Mouse (Mus musculus): ENCODE results near the gene Polr2h. TPM values are rescaled to one million over a fixed set of nuclear protein-coding genes. Genes with fewer than 3 reads are reported as not detected.
A peak's percentile ranks its signal among the peaks of the same experiment; 100 is the strongest.

Polr2h gene
- total and polyA plus RNA-seq, 3 experiments, result 6.1 to 95.7 (median 17.5) TPM

DNA sequence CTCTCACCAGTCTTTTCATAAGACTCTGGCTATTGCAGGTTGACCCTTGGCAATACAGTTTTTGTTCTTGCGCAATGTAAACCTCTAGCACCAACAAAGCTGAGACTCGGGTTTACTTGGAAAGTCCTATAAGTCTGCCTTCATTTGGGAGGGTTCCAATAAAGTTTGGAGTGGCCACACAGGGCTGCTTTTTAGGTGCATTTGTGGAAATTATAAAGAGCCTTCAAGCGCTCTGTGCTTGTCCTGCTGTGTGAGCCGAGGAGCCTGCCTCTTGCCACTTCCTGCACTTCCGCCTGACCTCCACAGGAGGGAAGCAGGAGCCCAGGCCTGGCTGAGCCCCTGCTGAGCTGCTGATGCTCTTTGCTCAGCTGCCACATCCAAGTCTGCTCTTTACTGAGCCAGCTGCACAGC is 6.9 kb downstream of the Polr2h start:
- Histone ChIP-seq H3K4me1 (ENCODE audit: insufficient read depth, low read depth, low read length) (peaks cover 20% of the 10 kb centered on the region), H3K36me3 (replicated peaks) (peaks cover 41% of the 10 kb centered on the region), H3K9me3 (replicated peaks) (no peaks in the 10 kb centered on the region), H3K27me3 (ENCODE audit: insufficient read depth, low read length) (peaks cover 29% of the 10 kb centered on the region), H3K4me3 (ENCODE audit: low read depth, low read length) (no peak overlapping the region)
- peak; percentile 15; the same call in 1 of the 2 replicates for ATAC-seq (ENCODE audit: extremely low read depth, insufficient number of reproducible peaks, low FRiP score, poor library complexity, severe bottlenecking)
- no peak for DNase-seq (ENCODE audit: low spot score)
- no peak for TF ChIP-seq GATA2 (IDR thresholded peaks at IDR 0.05; ENCODE audit: borderline replicate concordance, low read depth, low read length)
- TF ChIP-seq GATA1 (IDR thresholded peaks at IDR 0.05; ENCODE audit: borderline replicate concordance, low read length), result no peak
- peak; percentile 18; the same call in 1 of the 2 replicates for TF ChIP-seq CTCF (IDR thresholded peaks at IDR 0.05; ENCODE audit: low read depth, low read length)

DNA sequence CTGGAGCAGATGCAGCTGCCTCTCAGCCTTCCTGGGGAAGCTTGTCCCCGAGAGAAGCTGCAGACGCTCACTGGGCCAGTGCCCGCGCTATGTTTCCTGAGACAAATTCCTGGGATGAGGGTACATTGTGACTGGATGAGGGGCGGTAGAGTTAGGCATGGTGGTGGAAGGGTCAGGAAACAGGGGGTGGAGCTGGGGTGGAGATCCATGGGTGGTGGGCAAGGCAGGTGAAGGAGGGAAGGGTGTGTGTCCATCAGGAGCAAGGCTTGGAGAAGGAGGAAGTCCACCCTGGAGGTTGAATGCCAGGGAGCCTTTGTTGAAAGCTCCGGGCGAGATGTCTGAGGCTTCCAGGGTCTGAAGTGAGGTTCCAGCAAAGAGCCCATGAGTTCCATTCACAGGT is 7.9 kb downstream of the Polr2h start:
- H3K4me1 ChIP-seq (ENCODE audit: insufficient read depth, low read depth, low read length), result peaks cover 15% of the 10 kb centered on the region
- peaks cover 39% of the 10 kb centered on the region for H3K27me3 ChIP-seq (ENCODE audit: insufficient read depth, low read length)
- no peak overlapping the region for H3K4me3 ChIP-seq (ENCODE audit: low read depth, low read length)
- H3K36me3 ChIP-seq (replicated peaks), result peaks cover 31% of the 10 kb centered on the region
- TF ChIP-seq TAL1 (conservative IDR thresholded peaks at IDR 0.05; ENCODE audit: low read depth, low read length), result no peak
- no peak for TF ChIP-seq POLR2AphosphoS5 (IDR thresholded peaks at IDR 0.05; ENCODE audit: insufficient replicate concordance, low read depth, low read length)
- no peak for TF ChIP-seq CTCF (IDR thresholded peaks at IDR 0.05; ENCODE audit: low read depth, low read length)
- no peak for TF ChIP-seq GATA2 (IDR thresholded peaks at IDR 0.05; ENCODE audit: borderline replicate concordance, low read depth, low read length)
- H3K9me3 ChIP-seq (replicated peaks), result no peaks in the 10 kb centered on the region
- DNase-seq (ENCODE audit: low spot score) (no peak), ATAC-seq (ENCODE audit: extremely low read depth, insufficient number of reproducible peaks, low FRiP score, poor library complexity, severe bottlenecking) (no peak)

DNA sequence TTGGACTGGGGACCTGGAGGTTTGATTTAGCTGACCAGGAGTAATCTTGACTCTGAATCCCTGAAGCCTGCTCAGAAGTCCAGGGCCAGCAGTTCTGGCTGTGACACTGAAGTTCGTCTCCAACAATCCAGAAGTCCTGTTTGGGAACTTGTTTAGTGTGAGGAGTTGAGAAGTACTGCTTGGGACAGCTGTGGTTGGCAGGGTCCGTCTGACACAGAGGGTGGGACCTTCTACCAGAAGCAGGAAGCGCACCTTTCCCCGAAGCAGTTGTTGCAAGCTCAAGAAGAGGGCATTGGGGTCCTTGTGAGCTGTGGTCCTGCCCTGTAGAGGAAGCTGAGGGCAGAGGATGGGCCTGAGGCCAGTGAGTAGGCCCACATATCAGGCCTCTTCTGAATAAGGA is 8.3 kb downstream of the Polr2h start:
- peaks cover 14% of the 10 kb centered on the region for H3K4me1 ChIP-seq (ENCODE audit: insufficient read depth, low read depth, low read length)
- TF ChIP-seq GATA2 (IDR thresholded peaks at IDR 0.05; ENCODE audit: borderline replicate concordance, low read depth, low read length) (no peak), TAL1 (conservative IDR thresholded peaks at IDR 0.05; ENCODE audit: low read depth, low read length) (no peak), POLR2AphosphoS5 (IDR thresholded peaks at IDR 0.05; ENCODE audit: insufficient replicate concordance, low read depth, low read length) (no peak), CTCF (IDR thresholded peaks at IDR 0.05; ENCODE audit: low read depth, low read length) (no peak), GATA1 (IDR thresholded peaks at IDR 0.05; ENCODE audit: borderline replicate concordance, low read length) (no peak)
- H3K27me3 ChIP-seq (ENCODE audit: insufficient read depth, low read length), result peaks cover 43% of the 10 kb centered on the region
- DNase-seq (ENCODE audit: low spot score), result no peak
- H3K36me3 ChIP-seq (replicated peaks), result peaks cover 27% of the 10 kb centered on the region
- no peak overlapping the region for H3K4me3 ChIP-seq (ENCODE audit: low read depth, low read length)
- ATAC-seq (ENCODE audit: extremely low read depth, insufficient number of reproducible peaks, low FRiP score, poor library complexity, severe bottlenecking), result no peak
- no peaks in the 10 kb centered on the region for H3K9me3 ChIP-seq (replicated peaks)

DNA sequence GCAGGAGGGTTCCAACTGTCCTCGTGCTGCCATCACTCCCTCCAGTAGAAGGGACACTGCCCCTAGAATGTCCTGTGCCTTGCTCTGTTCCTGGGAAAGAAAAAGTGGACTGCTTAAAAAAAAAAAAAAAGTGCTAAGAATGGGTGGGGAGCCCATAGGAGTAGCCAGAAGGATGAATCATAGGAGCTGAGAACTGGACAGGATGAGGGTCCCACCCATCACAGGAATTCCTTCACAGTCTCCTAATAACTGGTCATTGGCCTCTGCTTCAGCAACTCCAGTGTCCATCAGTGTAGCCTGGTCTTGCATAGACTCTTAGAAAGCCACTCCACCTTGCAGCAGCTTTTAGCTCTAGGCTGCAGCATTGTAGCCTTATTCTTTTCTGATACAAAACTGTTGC is 8.9 kb downstream of the Polr2h start:
- DNase-seq (ENCODE audit: low spot score) (no peak), ATAC-seq (ENCODE audit: extremely low read depth, insufficient number of reproducible peaks, low FRiP score, poor library complexity, severe bottlenecking) (no peak)
- Histone ChIP-seq H3K9me3 (replicated peaks) (no peaks in the 10 kb centered on the region), H3K4me1 (ENCODE audit: insufficient read depth, low read depth, low read length) (peaks cover 14% of the 10 kb centered on the region), H3K4me3 (ENCODE audit: low read depth, low read length) (no peak overlapping the region), H3K27me3 (ENCODE audit: insufficient read depth, low read length) (peaks cover 46% of the 10 kb centered on the region), H3K36me3 (replicated peaks) (peaks cover 21% of the 10 kb centered on the region)
- TF ChIP-seq GATA1 (IDR thresholded peaks at IDR 0.05; ENCODE audit: borderline replicate concordance, low read length) (no peak), POLR2AphosphoS5 (IDR thresholded peaks at IDR 0.05; ENCODE audit: insufficient replicate concordance, low read depth, low read length) (no peak), CTCF (IDR thresholded peaks at IDR 0.05; ENCODE audit: low read depth, low read length) (no peak), GATA2 (IDR thresholded peaks at IDR 0.05; ENCODE audit: borderline replicate concordance, low read depth, low read length) (no peak), TAL1 (conservative IDR thresholded peaks at IDR 0.05; ENCODE audit: low read depth, low read length) (no peak)

DNA sequence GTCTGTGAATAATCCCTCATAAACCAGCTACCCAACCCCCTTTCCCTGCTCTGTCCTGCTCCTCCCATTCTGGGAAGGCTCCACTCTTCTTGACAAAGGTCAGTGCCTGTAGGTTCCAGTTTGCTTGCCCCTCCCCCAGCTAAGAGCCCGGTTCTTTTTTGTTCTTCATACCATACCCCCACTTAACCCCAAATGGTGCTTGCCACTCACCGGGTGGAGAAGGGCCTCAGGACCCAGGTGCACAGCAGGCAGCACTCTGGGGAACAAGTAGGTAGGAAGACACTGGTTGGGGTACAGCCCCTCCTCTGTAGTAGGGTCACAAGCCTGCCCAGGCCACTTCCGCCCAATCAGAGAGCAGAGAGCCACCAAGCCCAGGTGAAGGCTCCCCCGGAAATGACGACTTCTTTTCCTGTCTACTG is 12.8 kb downstream of the Polr2h start:
- H3K27me3 ChIP-seq (ENCODE audit: insufficient read depth, low read length), result peaks cover 79% of the 10 kb centered on the region
- no peaks in the 10 kb centered on the region for H3K36me3 ChIP-seq (replicated peaks)
- peaks cover 3% of the 10 kb centered on the region; the same call in 1 of the 2 replicates for H3K4me1 ChIP-seq (ENCODE audit: insufficient read depth, low read depth, low read length)
- H3K9me3 ChIP-seq (replicated peaks), result no peaks in the 10 kb centered on the region
- DNase-seq (ENCODE audit: low spot score), result no peak
- no peak overlapping the region for H3K4me3 ChIP-seq (ENCODE audit: low read depth, low read length)
- TF ChIP-seq CTCF (IDR thresholded peaks at IDR 0.05; ENCODE audit: low read depth, low read length), result no peak
- TF ChIP-seq POLR2AphosphoS5 (IDR thresholded peaks at IDR 0.05; ENCODE audit: insufficient replicate concordance, low read depth, low read length), result no peak
- TF ChIP-seq TAL1 (conservative IDR thresholded peaks at IDR 0.05; ENCODE audit: low read depth, low read length), result no peak
- TF ChIP-seq GATA1 (IDR thresholded peaks at IDR 0.05; ENCODE audit: borderline replicate concordance, low read length), result no peak
- TF ChIP-seq GATA2 (IDR thresholded peaks at IDR 0.05; ENCODE audit: borderline replicate concordance, low read depth, low read length), result no peak
- ATAC-seq (ENCODE audit: extremely low read depth, insufficient number of reproducible peaks, low FRiP score, poor library complexity, severe bottlenecking), result no peak

DNA sequence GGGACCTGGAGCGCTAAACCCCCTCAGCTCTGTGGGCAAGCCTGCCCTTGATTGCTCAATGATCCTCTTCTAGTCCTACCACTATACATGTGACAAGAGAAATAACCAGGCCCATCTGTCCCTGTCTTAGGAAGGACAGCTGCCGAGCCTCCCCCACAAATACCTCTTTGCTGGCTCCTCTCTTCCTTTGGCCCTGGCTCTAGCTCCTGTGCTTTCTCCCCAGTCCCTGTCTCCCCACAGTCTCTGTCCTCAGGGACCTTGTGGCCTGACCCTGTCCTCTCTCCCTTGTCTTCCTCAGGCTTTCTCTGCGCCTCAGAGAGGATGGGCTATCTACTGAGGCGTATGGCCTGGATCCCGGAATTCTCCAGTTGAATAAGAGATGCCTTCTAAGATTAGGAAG is 14.2 kb downstream of the Polr2h start:
- no peaks in the 10 kb centered on the region for H3K9me3 ChIP-seq (replicated peaks)
- peaks cover 3% of the 10 kb centered on the region; the same call in 1 of the 2 replicates for H3K4me1 ChIP-seq (ENCODE audit: insufficient read depth, low read depth, low read length)
- ATAC-seq (ENCODE audit: extremely low read depth, insufficient number of reproducible peaks, low FRiP score, poor library complexity, severe bottlenecking), result no peak
- DNase-seq (ENCODE audit: low spot score), result no peak
- no peak overlapping the region for H3K4me3 ChIP-seq (ENCODE audit: low read depth, low read length)
- no peaks in the 10 kb centered on the region for H3K36me3 ChIP-seq (replicated peaks)
- TF ChIP-seq GATA2 (IDR thresholded peaks at IDR 0.05; ENCODE audit: borderline replicate concordance, low read depth, low read length) (no peak), POLR2AphosphoS5 (IDR thresholded peaks at IDR 0.05; ENCODE audit: insufficient replicate concordance, low read depth, low read length) (no peak), CTCF (IDR thresholded peaks at IDR 0.05; ENCODE audit: low read depth, low read length) (no peak), GATA1 (IDR thresholded peaks at IDR 0.05; ENCODE audit: borderline replicate concordance, low read length) (no peak), TAL1 (conservative IDR thresholded peaks at IDR 0.05; ENCODE audit: low read depth, low read length) (no peak)
- peaks cover 82% of the 10 kb centered on the region for H3K27me3 ChIP-seq (ENCODE audit: insufficient read depth, low read length)

Data from G1E (cell line).